12 mouse cellular contexts compared by ENCODE assay signal in the genomic region with DNA sequence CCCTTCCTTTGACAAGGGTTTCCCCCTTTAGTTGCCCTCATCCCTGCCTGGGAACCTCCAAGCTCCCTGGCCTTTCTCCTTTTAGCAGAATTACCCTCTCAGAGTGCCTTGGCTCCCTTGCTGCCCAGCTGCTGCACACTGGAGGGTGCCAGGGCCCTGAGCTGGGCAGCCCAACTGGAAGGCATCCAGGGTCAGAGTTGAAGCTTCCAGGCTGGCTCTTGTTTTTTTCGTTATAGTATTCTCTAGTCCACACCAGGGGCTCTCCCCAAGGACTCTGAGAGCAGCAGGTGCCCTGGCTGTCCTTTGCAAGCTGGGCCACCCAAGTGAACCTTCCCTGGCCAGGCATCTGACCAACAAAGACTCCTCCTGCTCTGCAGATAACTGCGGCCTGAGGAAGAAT. TPM values are rescaled to one million over a fixed set of nuclear protein-coding genes. Genes with fewer than 3 reads are reported as not detected.
DNase-seq lines count a peak whose midpoint lies in the region; ATAC-seq lines count a peak whose summit lies in the region.
"Had no signal": no experiment of that assay in that cellular context is flagged by ENCODE, and none has a peak within 500 bp of the region (broad histone marks: within the 10 kb centered on the region; RNA-seq: fewer than 3 reads in every experiment).

No protein-coding gene starts in this region.

- DNase-seq in heart, adult 9 months (ENCODE audit: low spot score in 2 of 2) = peak; percentile 32 to 35
- peak; percentile 7 for DNase-seq in right cerebral cortex, postnatal 4 days
- no peak for DNase-seq in right cerebral cortex, adult 18-20 months
- peak; percentile 28 to 54 for DNase-seq in gastrocnemius, postnatal 4 days (ENCODE audit: low spot score in 2 of 2)
- peak; percentile 94 for DNase-seq in skeletal muscle tissue, adult 2 months (ENCODE audit: low read depth, low spot score)
- DNase-seq in thymus, adult 18-20 months = no peak
- no peak for DNase-seq in spleen, adult 12 weeks (ENCODE audit: low spot score)
- DNase-seq: cerebellum, adult 9-10 months; thymus, postnatal 14 days had no signal

- no peak overlapping the region for H3K9ac ChIP-seq in heart, embryonic 11.5 days (ENCODE audit: low read depth, low read length)
- H3K9ac ChIP-seq: limb, embryonic 15.5 days had no signal

- no peaks in the 10 kb centered on the region for H3K36me3 ChIP-seq in heart, embryonic 11.5 days (ENCODE audit: control insufficient read depth, insufficient read depth, low read length)
- H3K36me3 ChIP-seq: limb, embryonic 15.5 days had no signal

- no peaks in the 10 kb centered on the region for H3K9me3 ChIP-seq in heart, embryonic 11.5 days (replicated peaks; ENCODE audit: control insufficient read depth, low read length)
- H3K9me3 ChIP-seq: limb, embryonic 15.5 days had no signal

- WGBS in heart, embryonic 11.5 days (ENCODE audit: insufficient replicate concordance) = 72% methylated on average over 2 of the region's 2 CpGs

- H3K4me3 ChIP-seq in heart, embryonic 11.5 days (ENCODE audit: low read depth, low read length) = no peak overlapping the region
- H3K4me3 ChIP-seq: limb, embryonic 15.5 days had no signal

- no peaks in the 10 kb centered on the region for H3K27me3 ChIP-seq in heart, embryonic 11.5 days (ENCODE audit: control insufficient read depth, insufficient read depth, low read length)
- H3K27me3 ChIP-seq: limb, embryonic 15.5 days had no signal

- no peak overlapping the region for H3K4me2 ChIP-seq in heart, embryonic 11.5 days
- H3K4me2 ChIP-seq: limb, embryonic 15.5 days had no signal

- H3K4me1 ChIP-seq in heart, embryonic 11.5 days (ENCODE audit: control insufficient read depth, insufficient read depth, low read length) = peaks cover 10% of the 10 kb centered on the region; the same call in 1 of the 2 replicates

- H3K27ac ChIP-seq in heart, embryonic 11.5 days (ENCODE audit: low read depth, low read length) = no peak overlapping the region
- H3K27ac ChIP-seq: limb, embryonic 15.5 days had no signal

- no peak for ATAC-seq in heart, embryonic 11.5 days (replicated peaks; ENCODE audit: insufficient number of reproducible peaks, low FRiP score, low TSS enrichment)
- ATAC-seq: hindbrain, embryonic 16.5 days had no signal

RNA-seq across cellular contexts. Expression of a gene that starts 59.1 kb away (rescaled TPM):
- 13.2 and 17.5 TPM in 2 replicates for polyA plus RNA-seq in heart, embryonic 11.5 days (2014; fragmentation: Nextera tagmentation; extraction: Ambion mirVana)
- total RNA-seq in gastrocnemius, postnatal 4 days (2021) = 10 to 100 TPM; 16.1 to 18.3 TPM

Comparison
In these comparisons a context has a peak if more than half of its experiments do, and no peak if none do; other contexts are left out.
1. DNase-seq: peak in heart, adult 9 months (2 of 2), right cerebral cortex, postnatal 4 days (single experiment), gastrocnemius, postnatal 4 days (2 of 2) and skeletal muscle tissue, adult 2 months (single experiment); none in right cerebral cortex, adult 18-20 months (single experiment), thymus, adult 18-20 months (0 of 2) and spleen, adult 12 weeks (single experiment).